Mouse (Mus musculus) limb, embryonic 12.5 days (tissue): ENCODE data around the gene Dlx1. TPM values are rescaled to one million over a fixed set of nuclear protein-coding genes. Genes with fewer than 3 reads are reported as not detected.

Source experiments
- ATAC-seq: fragments of 200-750 bp; cut with Nextera tagmentation; 2 replicates; pipeline ENCODE4 v1.8.0; 2017; ENCODE audit warnings: low read depth, moderate TSS enrichment; ENCODE audit not compliant: insufficient number of reproducible peaks, insufficient read depth, low FRiP score, low TSS enrichment
- H3K27ac ChIP-seq: fragments of 300-500 bp; sonication (generic); 2 replicates; pipeline ENCODE4 v1.5.1; 2016; ENCODE audit warnings: mild to moderate bottlenecking, moderate library complexity
- H3K27me3 ChIP-seq: fragments of 300-500 bp; sonication (generic); 2 replicates; pipeline ENCODE4 v1.6.1; 2016; ENCODE audit warnings: mild to moderate bottlenecking, moderate library complexity
- H3K36me3 ChIP-seq: fragments of 300-500 bp; sonication (generic); 2 replicates; pipeline ENCODE4 v1.6.1; 2016; ENCODE audit warnings: mild to moderate bottlenecking, moderate library complexity
- H3K4me1 ChIP-seq: fragments of 300-500 bp; sonication (generic); replicated peaks from 2 replicates; pipeline ENCODE4 v1.6.1; 2016
- H3K4me2 ChIP-seq: fragments of 300-500 bp; sonication (generic); 2 replicates; pipeline ENCODE4 v1.6.1; 2016; ENCODE audit warnings: mild to moderate bottlenecking, moderate library complexity
- H3K4me3 ChIP-seq: fragments of 300-500 bp; sonication (generic); replicated peaks from 2 replicates; pipeline ENCODE4 v1.5.1; 2016; ENCODE audit warnings: mild to moderate bottlenecking
- H3K9ac ChIP-seq: fragments of 300-500 bp; sonication (generic); replicated peaks from 2 replicates; pipeline ENCODE4 v1.6.1; 2016; ENCODE audit warnings: mild to moderate bottlenecking, moderate library complexity
- H3K9me3 ChIP-seq: fragments of 300-500 bp; sonication (generic); 2 replicates; pipeline ENCODE4 v1.6.1; 2016; ENCODE audit warnings: mild to moderate bottlenecking, moderate library complexity
- WGBS: fragments of 180-500 bp; shearing (Covaris S2); methylation state at CpG from one replicate; pipeline ENCODE4 v1.1.7; 2016; 5-methylcytosine and 5-hydroxymethylcytosine counted together
- polyA plus RNA-seq: library from polyadenylated mRNA; unstranded; fragments of >200 nt; fragmentation: Nextera tagmentation; extraction: Ambion mirVana; gene quantifications from 2 replicates; pipeline ENCODE4 v1.2.1, GENCODE M21; 2016

Gene Dlx1
- polyA plus RNA-seq, 1 experiment from 2014 or later: 6.3 TPM

GRCm38 (mm10) chr2:71550330-71550729, 22.4 kb downstream of the Dlx1 start:
- Histone ChIP-seq H3K4me1 (peaks cover 29% of the 10 kb centered on the region), H3K4me3 (no peak overlapping the region), H3K4me2 (no peak overlapping the region), H3K9ac (no peak overlapping the region), H3K27me3 (peaks cover 82% of the 10 kb centered on the region), H3K36me3 (no peaks in the 10 kb centered on the region), H3K27ac (no peak overlapping the region), H3K9me3 (no peaks in the 10 kb centered on the region)
- WGBS: 27% methylated on average over 3 of the region's 3 CpGs
- ATAC-seq: no peak

- WGBS: under 1% methylated on average over 18 of the region's 18 CpGs
- H3K9me3 ChIP-seq: no peaks in the 10 kb centered on the region
- no peaks in the 10 kb centered on the region for H3K36me3 ChIP-seq
- H3K4me1 ChIP-seq: peaks cover 16% of the 10 kb centered on the region
- peaks cover 69% of the 10 kb centered on the region for H3K27me3 ChIP-seq
- H3K4me3 ChIP-seq: peak overlapping the region; percentile 23
- H3K4me2 ChIP-seq: peak overlapping the region; percentile 45
- no peak overlapping the region; the same call in 1 of the 2 replicates for H3K9ac ChIP-seq
- no peak overlapping the region for H3K27ac ChIP-seq
- no peak for ATAC-seq
These were observed 23.8 kb downstream of the Dlx1 start for GRCm38 (mm10) chr2:71551704-71552103.

- Histone ChIP-seq H3K4me2 (no peak overlapping the region), H3K27me3 (peaks cover 36% of the 10 kb centered on the region), H3K9ac (no peak overlapping the region), H3K27ac (no peak overlapping the region), H3K4me1 (peaks cover 8% of the 10 kb centered on the region; the same call in 1 of the 2 replicates), H3K9me3 (peaks cover 13% of the 10 kb centered on the region; the same call in 1 of the 2 replicates), H3K36me3 (no peaks in the 10 kb centered on the region), H3K4me3 (no peak overlapping the region)
- no peak for ATAC-seq
- WGBS: 73% methylated on average over 5 of the region's 5 CpGs
These were observed 28.2 kb downstream of the Dlx1 start for GRCm38 (mm10) chr2:71556071-71556470.

- Histone ChIP-seq H3K36me3 (no peaks in the 10 kb centered on the region), H3K27me3 (no peaks in the 10 kb centered on the region), H3K4me3 (no peak overlapping the region), H3K9me3 (0 out of 2 replicates have a peak, but pooled peaks cover 5% of the 10 kb centered on the region), H3K27ac (no peak overlapping the region), H3K4me2 (no peak overlapping the region), H3K4me1 (no peaks in the 10 kb centered on the region), H3K9ac (no peak overlapping the region)
- WGBS: 76% methylated on average over 9 of the region's 9 CpGs
- ATAC-seq: no peak
These were observed 38.6 kb downstream of the Dlx1 start for GRCm38 (mm10) chr2:71566466-71566865.

GRCm38 (mm10) chr2:71573736-71574135, 45.8 kb downstream of the Dlx1 start:
- no peak for ATAC-seq
- WGBS: 14% methylated on average over 4 of the region's 4 CpGs
- H3K36me3 ChIP-seq: no peaks in the 10 kb centered on the region
- H3K27ac ChIP-seq: peak overlapping the region; percentile 31; the same call in 1 of the 2 replicates
- peaks cover 4% of the 10 kb centered on the region; the same call in 1 of the 2 replicates for H3K9me3 ChIP-seq
- H3K9ac ChIP-seq: no peak overlapping the region
- no peak overlapping the region for H3K4me3 ChIP-seq
- H3K4me1 ChIP-seq: peaks cover 15% of the 10 kb centered on the region
- H3K4me2 ChIP-seq: peak overlapping the region; percentile 29
- H3K27me3 ChIP-seq: no peaks in the 10 kb centered on the region

- no peak for ATAC-seq
- H3K9me3 ChIP-seq: peaks cover 4% of the 10 kb centered on the region; the same call in 1 of the 2 replicates
- no peak overlapping the region for H3K9ac ChIP-seq
- peaks cover 19% of the 10 kb centered on the region for H3K4me1 ChIP-seq
- H3K4me2 ChIP-seq: no peak overlapping the region
- H3K36me3 ChIP-seq: no peaks in the 10 kb centered on the region
- peaks cover 9% of the 10 kb centered on the region; the same call in 1 of the 2 replicates for H3K27me3 ChIP-seq
- no peak overlapping the region for H3K4me3 ChIP-seq
- H3K27ac ChIP-seq: no peak overlapping the region
- 91% methylated on average over 2 of the region's 2 CpGs for WGBS
These were observed 49.1 kb downstream of the Dlx1 start for GRCm38 (mm10) chr2:71577059-71577458.

GRCm38 (mm10) chr2:71580632-71581466, 52.9 kb downstream of the Dlx1 start:
- Histone ChIP-seq H3K36me3 (no peaks in the 10 kb centered on the region), H3K4me2 (peak overlapping the region; percentile 72), H3K27me3 (peaks cover 17% of the 10 kb centered on the region), H3K9me3 (peaks cover 4% of the 10 kb centered on the region; the same call in 1 of the 2 replicates), H3K9ac (peak overlapping the region; percentile 52), H3K27ac (no peak overlapping the region), H3K4me3 (peak overlapping the region; percentile 60), H3K4me1 (peaks cover 4% of the 10 kb centered on the region)
- peak; percentile 66; the same call in 1 of the 2 replicates for ATAC-seq
- WGBS: 12% methylated on average over 50 of the region's 50 CpGs

GRCm38 (mm10) chr2:71581488-71581887, 53.6 kb downstream of the Dlx1 start:
- no peak overlapping the region for H3K27ac ChIP-seq
- H3K9ac ChIP-seq: no peak overlapping the region
- no peaks in the 10 kb centered on the region for H3K36me3 ChIP-seq
- H3K27me3 ChIP-seq: peaks cover 17% of the 10 kb centered on the region
- peak overlapping the region; percentile 60 for H3K4me3 ChIP-seq
- H3K9me3 ChIP-seq: peaks cover 4% of the 10 kb centered on the region; the same call in 1 of the 2 replicates
- no peak for ATAC-seq
- peak overlapping the region; percentile 72 for H3K4me2 ChIP-seq
- H3K4me1 ChIP-seq: peaks cover 4% of the 10 kb centered on the region
- WGBS: 58% methylated on average over 5 of the region's 5 CpGs

Other genes starting within 250 kb of the Dlx1 start
- gene Slc25a12, start 160.4 kb upstream of the Dlx1 start, polyA plus RNA-seq: 30.8 and 31.4 TPM in 2 replicates
- 142 and 147 TPM in 2 replicates for gene Hat1, start 139.2 kb upstream of the Dlx1 start, polyA plus RNA-seq
- gene Metap1d, start 74.8 kb upstream of the Dlx1 start, polyA plus RNA-seq: 42.8 and 43.3 TPM in 2 replicates
- 6.0 and 7.0 TPM in 2 replicates for gene Dlx2, start 18.6 kb downstream of the Dlx1 start, polyA plus RNA-seq
- 30.0 and 32.7 TPM in 2 replicates for gene Itga6, start 217.5 kb downstream of the Dlx1 start, polyA plus RNA-seq